Mouse (Mus musculus) stomach, postnatal 0 days (tissue): ENCODE data around the gene Car11. TPM values are rescaled to one million over a fixed set of nuclear protein-coding genes. Genes with fewer than 3 reads are reported as not detected.

Experiments used
- ATAC-seq: fragments of 200-750 bp; cut with Nextera tagmentation; 2 replicates; pipeline ENCODE4 v1.8.0; 2017; ENCODE audit not compliant: low FRiP score, low TSS enrichment
- DNase-seq: peaks from one replicate; pipeline ENCODE4 v3.0.0-alpha.2; 2016; ENCODE audit warnings: low spot score
- H3K27ac ChIP-seq: fragments of 300-500 bp; sonication (generic); replicated peaks from 2 replicates; pipeline ENCODE4 v1.5.1; 2014; ENCODE audit warnings: mild to moderate bottlenecking, control low read depth
- H3K27me3 ChIP-seq: fragments of 300-500 bp; sonication (generic); 2 replicates; pipeline ENCODE4 v1.6.1; 2014; ENCODE audit warnings: low read length; ENCODE audit not compliant: control insufficient read depth, insufficient read depth
- H3K36me3 ChIP-seq: fragments of 300-500 bp; sonication (generic); 2 replicates; pipeline ENCODE4 v1.6.1; 2014; ENCODE audit warnings: low read length, mixed read lengths; ENCODE audit not compliant: control insufficient read depth, insufficient read depth
- H3K4me1 ChIP-seq: fragments of 300-500 bp; sonication (generic); replicated peaks from 2 replicates; pipeline ENCODE4 v1.6.1; 2014; ENCODE audit warnings: antibody characterized with exemption; ENCODE audit not compliant: control insufficient read depth, insufficient read depth
- H3K4me2 ChIP-seq: fragments of 300-500 bp; sonication (generic); replicated peaks from 2 replicates; pipeline ENCODE4 v1.6.1; 2014; ENCODE audit warnings: low read depth, mild to moderate bottlenecking, control low read depth, moderate library complexity
- H3K4me3 ChIP-seq: fragments of 300-500 bp; sonication (generic); 2 replicates; pipeline ENCODE4 v1.5.1; 2014; ENCODE audit warnings: low read depth, low read length, control low read depth
- H3K9ac ChIP-seq: fragments of 300-500 bp; sonication (generic); 2 replicates; pipeline ENCODE4 v1.6.1; 2014; ENCODE audit warnings: mild to moderate bottlenecking, low read length, control low read depth, mixed read lengths
- H3K9me3 ChIP-seq: fragments of 300-500 bp; sonication (generic); 2 replicates; pipeline ENCODE4 v1.6.1; 2016; ENCODE audit warnings: low read length; ENCODE audit not compliant: control insufficient read depth
- CTCF ChIP-seq: IDR thresholded peaks from 2 replicates; pipeline ENCODE4 v1.5.1; 2016; ENCODE audit warnings: antibody characterized with exemption, low read depth, mild to moderate bottlenecking, moderate library complexity
- EP300 ChIP-seq: optimal IDR thresholded peaks from 2 replicates; pipeline ENCODE3; 2016; ENCODE audit warnings: antibody characterized with exemption
- WGBS: fragments of 180-500 bp; shearing (Covaris S2); extraction: QIAGEN DNeasy Blood & Tissue Kit; methylation state at CpG from one replicate; pipeline ENCODE4 v1.1.7; 2014; 5-methylcytosine and 5-hydroxymethylcytosine counted together
- polyA plus RNA-seq: library from polyadenylated mRNA; unstranded; fragments of >200 nt; fragmentation: Nextera tagmentation; extraction: Ambion mirVana; gene quantifications from 2 replicates; pipeline ENCODE4 v1.2.1, GENCODE M21; 2015

The Car11 gene
- polyA plus RNA-seq, 1 experiment from 2014 or later: 2.7 TPM

DNA sequence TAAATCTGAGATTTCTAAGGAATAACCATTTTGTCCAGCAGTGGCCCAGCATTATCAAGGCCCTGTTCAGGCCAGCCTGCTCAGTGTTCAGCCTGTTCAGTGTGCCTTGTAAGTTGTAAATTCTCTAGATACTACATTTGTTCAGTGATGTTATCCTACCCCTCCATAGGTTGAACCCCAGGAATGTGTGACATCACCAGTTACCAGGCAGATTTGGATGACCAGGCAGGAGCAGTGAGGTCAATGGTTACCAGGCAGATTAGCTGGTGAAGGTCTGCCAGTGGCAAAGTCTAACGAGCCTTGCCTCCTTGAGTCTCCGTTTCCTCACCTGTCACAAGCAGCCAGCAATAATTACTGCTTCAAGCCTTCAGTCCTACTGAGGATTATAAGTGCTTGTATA, 44.7 kb downstream of the Car11 start:
- TF ChIP-seq CTCF: no peak
- TF ChIP-seq EP300: no peak
- Histone ChIP-seq H3K4me3 (no peak overlapping the region), H3K27ac (no peak overlapping the region), H3K4me1 (no peaks in the 10 kb centered on the region), H3K27me3 (no peaks in the 10 kb centered on the region), H3K4me2 (no peak overlapping the region), H3K36me3 (no peaks in the 10 kb centered on the region), H3K9ac (no peak overlapping the region), H3K9me3 (no peaks in the 10 kb centered on the region)
- DNase-seq (peak; percentile 94), ATAC-seq (peak; percentile 84)
- 21% methylated on average over 2 of the region's 2 CpGs for WGBS

GRCm38 (mm10) chr7:45746518-45746917, 46.9 kb downstream of the Car11 start:
- no peak for ATAC-seq
- no peak overlapping the region for H3K27ac ChIP-seq
- H3K9ac ChIP-seq: no peak overlapping the region
- no peaks in the 10 kb centered on the region for H3K4me1 ChIP-seq
- TF ChIP-seq EP300 (no peak), CTCF (peak; percentile 65)
- H3K27me3 ChIP-seq: no peaks in the 10 kb centered on the region
- no peaks in the 10 kb centered on the region for H3K36me3 ChIP-seq
- DNase-seq: no peak
- 59% methylated on average over 6 of the region's 6 CpGs for WGBS
- H3K4me3 ChIP-seq: no peak overlapping the region
- no peaks in the 10 kb centered on the region for H3K9me3 ChIP-seq
- no peak overlapping the region for H3K4me2 ChIP-seq

GRCm38 (mm10) chr7:45747450-45747849, 47.8 kb downstream of the Car11 start:
- ATAC-seq: no peak
- H3K4me2 ChIP-seq: no peak overlapping the region
- DNase-seq: no peak
- H3K27me3 ChIP-seq: no peaks in the 10 kb centered on the region
- no peaks in the 10 kb centered on the region for H3K9me3 ChIP-seq
- no peak overlapping the region for H3K4me3 ChIP-seq
- H3K27ac ChIP-seq: no peak overlapping the region
- WGBS: 82% methylated on average over 5 of the region's 5 CpGs
- H3K9ac ChIP-seq: no peak overlapping the region
- no peaks in the 10 kb centered on the region for H3K4me1 ChIP-seq
- H3K36me3 ChIP-seq: no peaks in the 10 kb centered on the region
- TF ChIP-seq EP300 (no peak), CTCF (no peak)

DNA sequence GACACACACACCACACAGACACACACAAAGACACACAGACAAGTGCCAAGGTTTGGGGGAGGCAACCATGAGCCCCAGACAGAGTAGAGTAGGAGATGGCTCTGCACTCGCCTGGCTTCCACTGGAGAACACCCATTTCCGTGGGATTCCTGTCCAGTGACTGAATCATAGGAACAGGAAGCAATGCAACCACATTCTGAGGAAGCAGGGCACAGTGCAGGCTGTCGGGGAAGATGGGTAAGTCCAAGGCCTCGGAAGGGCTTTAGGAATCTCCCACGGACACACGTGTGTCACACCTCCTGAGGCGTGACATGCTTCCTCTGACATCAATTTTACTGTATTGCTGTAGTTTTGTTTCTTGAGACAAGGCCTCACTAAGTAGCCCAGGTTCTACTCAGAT, 48.5 kb downstream of the Car11 start:
- WGBS: 71% methylated on average over 7 of the region's 7 CpGs
- H3K9me3 ChIP-seq: no peaks in the 10 kb centered on the region
- no peak overlapping the region for H3K4me3 ChIP-seq
- H3K27ac ChIP-seq: 0 out of 2 replicates have a peak overlapping the region, but pooled peaks have one; percentile 25
- H3K4me2 ChIP-seq: no peak overlapping the region
- no peaks in the 10 kb centered on the region for H3K27me3 ChIP-seq
- ATAC-seq: no peak
- H3K9ac ChIP-seq: no peak overlapping the region
- DNase-seq: no peak
- TF ChIP-seq EP300: no peak
- no peak for TF ChIP-seq CTCF
- H3K36me3 ChIP-seq: no peaks in the 10 kb centered on the region
- no peaks in the 10 kb centered on the region for H3K4me1 ChIP-seq

GRCm38 (mm10) chr7:45749401-45749800, 49.8 kb downstream of the Car11 start:
- Histone ChIP-seq H3K4me2 (no peak overlapping the region), H3K9ac (no peak overlapping the region), H3K9me3 (no peaks in the 10 kb centered on the region), H3K4me1 (no peaks in the 10 kb centered on the region), H3K36me3 (no peaks in the 10 kb centered on the region), H3K27ac (no peak overlapping the region), H3K4me3 (no peak overlapping the region), H3K27me3 (no peaks in the 10 kb centered on the region)
- TF ChIP-seq EP300 (no peak), CTCF (no peak)
- WGBS: 33% methylated on average over 9 of the region's 10 CpGs
- DNase-seq (no peak), ATAC-seq (no peak; the same call in 1 of the 2 replicates)

- Histone ChIP-seq H3K4me1 (no peaks in the 10 kb centered on the region), H3K27ac (no peak overlapping the region), H3K36me3 (no peaks in the 10 kb centered on the region), H3K27me3 (no peaks in the 10 kb centered on the region), H3K9ac (no peak overlapping the region), H3K4me3 (no peak overlapping the region), H3K9me3 (no peaks in the 10 kb centered on the region), H3K4me2 (no peak overlapping the region)
- TF ChIP-seq EP300 (no peak), CTCF (no peak)
- ATAC-seq (no peak), DNase-seq (no peak)
- 42% methylated on average over 9 of the region's 9 CpGs for WGBS
Measured at GRCm38 (mm10) chr7:45750162-45750561, 50.5 kb downstream of the Car11 start.

Other genes with a start within 250 kb of the Car11 start
- 3,647 and 3,760 TPM in 2 replicates for gene Ftl1, start 240.0 kb upstream of the Car11 start, polyA plus RNA-seq
- gene Bax, start 232.9 kb upstream of the Car11 start, polyA plus RNA-seq: 119 and 120 TPM in 2 replicates
- gene Tulp2, start 218.0 kb upstream of the Car11 start, polyA plus RNA-seq: 0.32 and 0.42 TPM in 2 replicates
- gene Gm45808, start 213.0 kb upstream of the Car11 start, polyA plus RNA-seq: not detected in 2 replicates
- gene Dhdh, start 211.0 kb upstream of the Car11 start, polyA plus RNA-seq: 1.1 and 1.3 TPM in 2 replicates
- 196 and 199 TPM in 2 replicates for gene Nucb1, start 189.4 kb upstream of the Car11 start, polyA plus RNA-seq
- 21.6 and 26.6 TPM in 2 replicates for gene Ppp1r15a, start 173.6 kb upstream of the Car11 start, polyA plus RNA-seq
- 7.9 and 8.0 TPM in 2 replicates for gene Plekha4, start 173.5 kb upstream of the Car11 start, polyA plus RNA-seq
- 16.6 and 16.9 TPM in 2 replicates for gene Hsd17b14, start 144.9 kb upstream of the Car11 start, polyA plus RNA-seq
- gene Bcat2, start 129.7 kb upstream of the Car11 start, polyA plus RNA-seq: 101 and 108 TPM in 2 replicates
- gene Fgf21, start 84.4 kb upstream of the Car11 start, polyA plus RNA-seq: 0.69 and 0.90 TPM in 2 replicates
- gene Fut1, start 82.6 kb upstream of the Car11 start, polyA plus RNA-seq: 1.8 and 2.3 TPM in 2 replicates
- 0.08 TPM in 2 replicates for gene Izumo1, start 78.0 kb upstream of the Car11 start, polyA plus RNA-seq
- 5.4 and 6.3 TPM in 2 replicates for gene Rasip1, start 72.4 kb upstream of the Car11 start, polyA plus RNA-seq
- gene Mamstr, start 59.9 kb upstream of the Car11 start, polyA plus RNA-seq: 4.6 and 5.5 TPM in 2 replicates
- 35.1 and 36.1 TPM in 2 replicates for gene Fut2, start 33.4 kb upstream of the Car11 start, polyA plus RNA-seq
- 0.41 and 0.45 TPM in 2 replicates for gene Ntn5, start 15.8 kb upstream of the Car11 start, polyA plus RNA-seq
- gene Sec1, start 5.4 kb upstream of the Car11 start, polyA plus RNA-seq: 0.53 and 0.56 TPM in 2 replicates
- gene Dbp, start 5.2 kb downstream of the Car11 start, polyA plus RNA-seq: 8.8 and 12.6 TPM in 2 replicates
- gene Rpl18, start 15.6 kb downstream of the Car11 start, polyA plus RNA-seq: 893 and 919 TPM in 2 replicates
- 23.6 and 24.5 TPM in 2 replicates for gene Sphk2, start 18.2 kb downstream of the Car11 start, polyA plus RNA-seq
- 21.6 and 24.8 TPM in 2 replicates for gene Fam83e, start 21.4 kb downstream of the Car11 start, polyA plus RNA-seq
- 0.39 and 0.56 TPM in 2 replicates for gene Spaca4, start 26.0 kb downstream of the Car11 start, polyA plus RNA-seq
- 0.15 and 0.27 TPM in 2 replicates for gene Lmtk3, start 83.9 kb downstream of the Car11 start, polyA plus RNA-seq
- gene Sult2b1, start 84.8 kb downstream of the Car11 start, polyA plus RNA-seq: 83.2 and 87.1 TPM in 2 replicates
- 59.7 and 62.4 TPM in 2 replicates for gene Cyth2, start 114.7 kb downstream of the Car11 start, polyA plus RNA-seq
- 0.22 TPM in 2 replicates for gene Kcnj14, start 124.9 kb downstream of the Car11 start, polyA plus RNA-seq
- 25.6 and 25.7 TPM in 2 replicates for gene Grwd1, start 131.1 kb downstream of the Car11 start, polyA plus RNA-seq
- gene Kdelr1, start 172.9 kb downstream of the Car11 start, polyA plus RNA-seq: 49.8 and 54.6 TPM in 2 replicates
- 0.35 and 0.38 TPM in 2 replicates for gene Grin2d, start 178.5 kb downstream of the Car11 start, polyA plus RNA-seq
- gene Syngr4, start 196.9 kb downstream of the Car11 start, polyA plus RNA-seq: 0.46 and 0.79 TPM in 2 replicates
- 3.1 and 3.2 TPM in 2 replicates for gene Tmem143, start 197.1 kb downstream of the Car11 start, polyA plus RNA-seq
- gene Emp3, start 221.6 kb downstream of the Car11 start, polyA plus RNA-seq: 135 and 151 TPM in 2 replicates
- gene Ccdc114, start 224.2 kb downstream of the Car11 start, polyA plus RNA-seq: 1.7 and 2.3 TPM in 2 replicates